9 mouse cellular contexts compared by ENCODE assay signal in genomic region chr17:36060829-36061228, GRCm38 (mm10). TPM values are rescaled to one million over a fixed set of nuclear protein-coding genes. Genes with fewer than 3 reads are reported as not detected.
A peak's percentile ranks its signal among the peaks of the same experiment; 100 is the strongest.
DNase-seq lines count a peak whose midpoint lies in the region; ATAC-seq and TF ChIP-seq lines count a peak whose summit lies in the region.
"Had no signal": no experiment of that assay in that cellular context is flagged by ENCODE, and none has a peak within 500 bp of the region (broad histone marks: within the 10 kb centered on the region; RNA-seq: fewer than 3 reads in every experiment).

No protein-coding gene starts in this region.

- TF ChIP-seq CTCF in kidney, postnatal 0 days (IDR thresholded peaks at IDR 0.05; ENCODE audit: low read depth) = peak; percentile 74
- peak; percentile 81 for TF ChIP-seq CTCF in liver, embryonic 14.5 days (IDR thresholded peaks at IDR 0.05; ENCODE audit: low read depth)

- no peak for TF ChIP-seq EP300 in liver, embryonic 14.5 days (IDR thresholded peaks at IDR 0.05; ENCODE audit: low read depth)

- no peaks in the 10 kb centered on the region for H3K36me3 ChIP-seq in ES-E14 (ENCODE audit: control insufficient read depth, insufficient read depth, low read length, poor library complexity, severe bottlenecking)
- H3K36me3 ChIP-seq in kidney, postnatal 0 days (ENCODE audit: insufficient read depth, low read length) = no peaks in the 10 kb centered on the region
- H3K36me3 ChIP-seq in liver, embryonic 14.5 days (replicated peaks; ENCODE audit: control insufficient read depth, insufficient read depth, low read depth) = no peaks in the 10 kb centered on the region

- H3K9me3 ChIP-seq in ES-E14 (ENCODE audit: control insufficient read depth, insufficient read depth, low read depth, low read length) = no peaks in the 10 kb centered on the region
- H3K9me3 ChIP-seq in kidney, postnatal 0 days (replicated peaks; ENCODE audit: low read length) = no peaks in the 10 kb centered on the region
- H3K9me3 ChIP-seq in liver, embryonic 14.5 days (ENCODE audit: control insufficient read depth, low read length) = no peaks in the 10 kb centered on the region

- H3K4me1 ChIP-seq in ES-E14 (ENCODE audit: control insufficient read depth in 2 of 2, insufficient read depth in 2 of 2, low read length in 2 of 2, poor library complexity in 1 of 2) = no peaks in the 10 kb centered on the region
- no peaks in the 10 kb centered on the region for H3K4me1 ChIP-seq in kidney, postnatal 0 days (replicated peaks; ENCODE audit: insufficient read depth, low read length)
- no peaks in the 10 kb centered on the region for H3K4me1 ChIP-seq in liver, embryonic 14.5 days (replicated peaks; ENCODE audit: control insufficient read depth in 2 of 2, insufficient read depth in 2 of 2, low read length in 1 of 2)

- no peak overlapping the region for H3K4me2 ChIP-seq in kidney, postnatal 0 days (ENCODE audit: low read length)
- H3K4me2 ChIP-seq in liver, embryonic 14.5 days (ENCODE audit: low read depth) = no peak overlapping the region

- in situ Hi-C loops in ES-E14 (cut with MboI; ENCODE audit: low sequenced_read_pairs in 2 of 2, unreplicated experiment in 2 of 2) = loop anchor here (10.0 kb wide), 2 partner anchors 64 to 124 kb away; partner anchors contain the start of genes Gm19684 (in 1 of the 2) and Gm7030 (in 1 of the 2)

- no peak overlapping the region for H3K27ac ChIP-seq in ES-E14 (ENCODE audit: insufficient read depth, low read depth, low read length, poor library complexity, severe bottlenecking)
- no peak overlapping the region for H3K27ac ChIP-seq in kidney, postnatal 0 days
- H3K27ac ChIP-seq in liver, embryonic 14.5 days = no peak overlapping the region

- H3K9ac ChIP-seq in ES-E14 (ENCODE audit: insufficient read depth, low read depth, low read length, poor library complexity, severe bottlenecking) = no peak overlapping the region
- H3K9ac ChIP-seq in kidney, postnatal 0 days (ENCODE audit: low read depth, low read length) = no peak overlapping the region
- H3K9ac ChIP-seq in liver, embryonic 14.5 days (replicated peaks) = no peak overlapping the region

- WGBS in kidney, postnatal 0 days = 38% methylated on average over 2 of the region's 2 CpGs
- 9% methylated on average over 2 of the region's 2 CpGs for WGBS in liver, embryonic 14.5 days (ENCODE audit: insufficient replicate concordance)

- H3K27me3 ChIP-seq in kidney, postnatal 0 days (ENCODE audit: insufficient read depth, low read length) = no peaks in the 10 kb centered on the region
- no peaks in the 10 kb centered on the region for H3K27me3 ChIP-seq in liver, embryonic 14.5 days (ENCODE audit: control insufficient read depth, insufficient read depth, low read length)

- no peak for ATAC-seq in kidney, postnatal 0 days (replicated peaks; ENCODE audit: low FRiP score, low read depth)
- ATAC-seq in liver, embryonic 14.5 days (ENCODE audit: insufficient read depth) = 0 out of 2 replicates have a peak, but pooled peaks have one; percentile 18

- no peak overlapping the region for H3K4me3 ChIP-seq in ES-E14 (ENCODE audit: insufficient read depth in 1 of 2, low read depth in 1 of 2, low read length in 2 of 2, poor library complexity in 1 of 2, severe bottlenecking in 1 of 2)
- H3K4me3 ChIP-seq in kidney, postnatal 0 days (replicated peaks; ENCODE audit: low read depth, low read length) = no peak overlapping the region
- H3K4me3 ChIP-seq in liver, embryonic 14.5 days (ENCODE audit: insufficient read depth in 1 of 2, low read depth in 2 of 2, low read length in 2 of 2) = no peak overlapping the region

- DNase-seq in 3134 (ENCODE audit: extremely low read depth, insufficient read length, low spot score) (peak; percentile 41), ES-E14 (ENCODE audit: low read depth, low spot score) (peak; percentile 96)
- peak; percentile 49 for DNase-seq in cerebellum, adult 11-12 months
- DNase-seq in frontal cortex, postnatal 36 days (ENCODE audit: low spot score in 2 of 2) = peak; percentile 87
- peak; percentile 84 for DNase-seq in kidney, postnatal 0 days (ENCODE audit: low spot score)
- peak; percentile 61 to 85 (median 82) for DNase-seq in liver, embryonic 14.5 days (ENCODE audit: low read depth in 3 of 3, low spot score in 3 of 3)
- peak; percentile 97 for DNase-seq in retina, embryonic 14.5 days (ENCODE audit: low spot score)
- peak; percentile 90 to 91 for DNase-seq in thymus, postnatal 36 days

TF ChIP-seq in ES-E14, 5 proteins besides CTCF, POLR2A, EP300 and RAD21:
- no peak for TF ChIP-seq ZNF384 (IDR thresholded peaks at IDR 0.05; ENCODE audit: low read depth, low read length)
- 0 out of 2 replicates have a peak, but pooled peaks have one; percentile 13 for TF ChIP-seq HCFC1 (IDR thresholded peaks at IDR 0.05; ENCODE audit: borderline replicate concordance, insufficient read depth, low read length)
- peak; percentile 73; the same call in 1 of the 2 replicates for TF ChIP-seq ZC3H11A (IDR thresholded peaks at IDR 0.05; ENCODE audit: borderline replicate concordance, low read depth, low read length)
- TF ChIP-seq CHD2 (IDR thresholded peaks at IDR 0.05; ENCODE audit: low read depth, low read length) = no peak

RNA-seq across cellular contexts. Expression of gene Gm11127, which starts 2.7 kb away (rescaled TPM):
- total RNA-seq in ES-E14 (2012; rRNA removed) = 0.37 and 0.54 TPM in 2 replicates
- 0.13 and 0.22 TPM in 2 replicates for polyA plus RNA-seq in kidney, postnatal 0 days (2015; fragmentation: Nextera tagmentation; extraction: Ambion mirVana)
- polyA plus RNA-seq in liver, embryonic 14.5 days (2012; rRNA removed) = 0.03 TPM in 1 of 2 replicates, not detected in the other
- polyA plus RNA-seq in liver, embryonic 14.5 days (2014; fragmentation: Nextera tagmentation; extraction: Ambion mirVana) = not detected in 2 replicates

RNA-seq across cellular contexts. Expression of gene Gm6034, which starts 18.1 kb away (rescaled TPM):
- 0.18 and 0.21 TPM in 2 replicates for total RNA-seq in ES-E14 (2012; rRNA removed)
- not detected in 2 replicates for polyA plus RNA-seq in kidney, postnatal 0 days (2015; fragmentation: Nextera tagmentation; extraction: Ambion mirVana)
- polyA plus RNA-seq in liver, embryonic 14.5 days (2012; rRNA removed) = not detected in 2 replicates
- not detected in 2 replicates for polyA plus RNA-seq in liver, embryonic 14.5 days (2014; fragmentation: Nextera tagmentation; extraction: Ambion mirVana)
- polyA plus RNA-seq: heart, embryonic 16.5 days had no signal

RNA-seq across cellular contexts. Expression of gene H2-T22, which starts 18.3 kb away (rescaled TPM):
- total RNA-seq in ES-E14 (2012; rRNA removed) = 2.7 and 5.8 TPM in 2 replicates
- 16.4 and 18.6 TPM in 2 replicates for polyA plus RNA-seq in kidney, postnatal 0 days (2015; fragmentation: Nextera tagmentation; extraction: Ambion mirVana)
- polyA plus RNA-seq in liver, embryonic 14.5 days (2012; rRNA removed) = 6.8 and 7.9 TPM in 2 replicates
- polyA plus RNA-seq in liver, embryonic 14.5 days (2014; fragmentation: Nextera tagmentation; extraction: Ambion mirVana) = 9.8 and 10.6 TPM in 2 replicates

RNA-seq across cellular contexts. Expression of gene H2-T23, which starts 28.2 kb away (rescaled TPM):
- total RNA-seq in ES-E14 (2012; rRNA removed) = 0.67 and 0.95 TPM in 2 replicates
- polyA plus RNA-seq in kidney, postnatal 0 days (2015; fragmentation: Nextera tagmentation; extraction: Ambion mirVana) = 14.2 and 16.1 TPM in 2 replicates
- polyA plus RNA-seq in liver, embryonic 14.5 days (2012; rRNA removed) = 24.3 and 29.1 TPM in 2 replicates
- polyA plus RNA-seq in liver, embryonic 14.5 days (2014; fragmentation: Nextera tagmentation; extraction: Ambion mirVana) = 25.5 and 28.8 TPM in 2 replicates

RNA-seq across cellular contexts. Expression of gene H2-T24, which starts 40.5 kb away (rescaled TPM):
- total RNA-seq in ES-E14 (2012; rRNA removed) = not detected in 2 replicates
- 1.3 and 1.7 TPM in 2 replicates for polyA plus RNA-seq in kidney, postnatal 0 days (2015; fragmentation: Nextera tagmentation; extraction: Ambion mirVana)
- 3.2 and 4.3 TPM in 2 replicates for polyA plus RNA-seq in liver, embryonic 14.5 days (2012; rRNA removed)
- 3.7 and 4.0 TPM in 2 replicates for polyA plus RNA-seq in liver, embryonic 14.5 days (2014; fragmentation: Nextera tagmentation; extraction: Ambion mirVana)

Comparison
In these comparisons a context has a peak if more than half of its experiments do, and no peak if none do; other contexts are left out.
1. DNase-seq: peak in every context shown above with its lines; median percentile 97 in retina, embryonic 14.5 days; 96 in ES-E14; 90 in thymus, postnatal 36 days; 87 in frontal cortex, postnatal 36 days; 84 in kidney, postnatal 0 days; 82 in liver, embryonic 14.5 days; 49 in cerebellum, adult 11-12 months; 41 in 3134.